Mouse (Mus musculus) cortical plate, adult 2 months (tissue): ENCODE measurements around the gene 4931409K22Rik.

Experiments
- CTCF ChIP-seq: fragments of 200-500 bp; IDR thresholded peaks from 2 replicates; pipeline ENCODE4 v1.5.1; 2011; ENCODE audit warnings: mild to moderate bottlenecking, control low read depth, low read length; ENCODE audit not compliant: insufficient read depth; ENCODE audit errors: extremely low read depth
- POLR2A ChIP-seq: fragments of 200-500 bp; IDR thresholded peaks from 2 replicates; pipeline ENCODE4 v1.6.1; 2011; ENCODE audit warnings: mild to moderate bottlenecking, low read length, control low read depth; ENCODE audit not compliant: insufficient read depth; ENCODE audit errors: extremely low read depth

DNA sequence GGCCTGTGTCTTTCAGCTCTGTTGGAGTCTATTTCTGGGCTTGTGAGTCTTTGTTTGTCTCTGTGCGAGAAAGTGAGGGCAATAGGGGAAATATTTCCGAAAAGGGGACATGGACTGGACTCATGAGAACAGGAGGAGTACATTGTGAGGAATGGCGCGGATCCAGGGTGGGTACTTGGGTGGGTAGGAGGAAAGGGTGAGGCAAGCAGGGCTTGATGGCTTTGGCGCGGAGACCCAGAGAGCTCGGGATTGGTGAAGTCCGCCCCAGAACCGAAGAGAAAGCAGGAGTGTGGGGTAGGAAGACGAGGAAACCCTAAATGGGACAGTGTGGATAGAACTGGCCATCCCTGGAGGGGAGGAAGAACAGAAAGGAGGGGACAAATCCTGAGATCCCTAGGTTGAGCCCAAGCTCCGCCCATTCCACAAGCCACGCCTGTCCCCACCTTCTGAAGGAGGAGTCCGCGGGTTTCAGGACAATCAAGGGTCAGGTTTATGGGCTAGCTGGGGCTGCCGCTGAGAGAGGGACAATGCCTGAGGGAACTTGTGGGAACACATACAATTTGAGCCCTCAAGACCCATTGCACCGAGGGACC lies 46.2 kb upstream of the 4931409K22Rik start:
- no peak for TF ChIP-seq CTCF
- peak; percentile 62; the same call in 1 of the 2 replicates for TF ChIP-seq POLR2A
